Mouse (Mus musculus) cortical plate, adult 2 months (tissue): Measurements from ENCODE around the gene Olfr522.

ENCODE experiments used
- CTCF ChIP-seq: fragments of 200-500 bp; IDR thresholded peaks from 2 replicates; pipeline ENCODE4 v1.5.1; 2011; ENCODE audit warnings: mild to moderate bottlenecking, control low read depth, low read length; ENCODE audit not compliant: insufficient read depth; ENCODE audit errors: extremely low read depth
- POLR2A ChIP-seq: fragments of 200-500 bp; IDR thresholded peaks from 2 replicates; pipeline ENCODE4 v1.6.1; 2011; ENCODE audit warnings: mild to moderate bottlenecking, low read length, control low read depth; ENCODE audit not compliant: insufficient read depth; ENCODE audit errors: extremely low read depth

DNA sequence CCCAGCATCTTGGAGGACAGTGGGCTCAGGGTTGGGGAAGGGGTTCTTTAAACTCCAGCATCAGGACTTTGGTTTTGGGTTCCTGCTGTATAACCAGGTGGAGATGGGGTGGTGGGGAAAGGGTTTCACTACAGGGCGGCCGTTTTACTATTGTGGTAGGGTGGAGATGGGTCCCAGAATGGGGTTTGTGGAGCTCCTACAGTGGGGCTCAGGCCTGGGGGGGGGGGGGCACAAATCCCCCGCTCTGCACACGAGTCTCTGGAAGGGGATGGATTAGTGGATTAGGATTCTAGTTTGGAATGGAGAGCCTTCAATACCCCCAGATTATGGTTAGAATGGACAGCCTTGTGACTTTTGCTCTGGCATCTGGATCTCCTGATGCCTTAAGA is 10.7 kb downstream of the Olfr522 start:
- no peak for TF ChIP-seq CTCF
- TF ChIP-seq POLR2A: no peak
